Mouse (Mus musculus) kidney, adult 18-20 months (tissue): ENCODE results near the gene 1700003F12Rik.

ENCODE experiments used
- DNase-seq: peaks from one replicate; pipeline ENCODE4 v3.0.0; 2021

The 1700003F12Rik gene

DNA sequence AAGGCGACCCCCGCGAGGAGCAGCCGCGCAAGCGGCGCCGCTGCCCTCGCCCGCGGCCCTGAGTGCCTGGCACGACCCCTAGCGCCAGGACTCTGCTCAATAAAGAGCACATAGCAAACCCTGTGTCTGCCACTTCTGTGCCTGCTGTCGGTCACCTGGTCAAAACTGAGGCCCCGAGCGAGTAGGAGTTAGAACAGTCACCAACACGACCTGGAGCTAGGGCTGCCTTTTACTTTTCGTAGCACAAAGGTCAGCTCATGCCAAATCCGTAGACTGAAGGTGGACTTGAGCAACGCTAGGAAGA is 3.0 kb downstream of the 1700003F12Rik start:
- DNase-seq = no peak

- no peak for DNase-seq
Measured at GRCm38 (mm10) chr2:154550937-154551336, 4.1 kb downstream of the 1700003F12Rik start.

DNA sequence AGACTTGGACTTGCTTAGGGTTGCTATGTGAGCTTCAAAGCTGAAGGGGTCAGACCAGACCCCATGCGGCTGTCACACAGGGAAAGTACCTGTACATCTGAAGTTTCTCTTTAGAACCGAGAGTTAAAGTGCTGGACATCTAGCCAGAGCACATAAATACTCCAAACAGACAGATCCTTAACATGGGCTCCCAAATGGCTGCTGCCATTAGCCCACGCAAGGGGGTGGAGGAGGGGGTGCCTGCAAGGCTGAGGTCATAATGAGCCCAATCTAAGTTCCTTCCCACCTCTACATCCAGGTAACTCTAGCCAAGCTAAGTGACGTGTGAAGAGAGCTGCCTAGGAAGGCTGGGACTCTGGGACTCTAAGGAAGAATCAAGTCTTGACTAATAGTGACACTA is 4.6 kb downstream of the 1700003F12Rik start, which contains the start of gene Actl10:
Gene Actl10 (plus strand): TSS at position 301 of the 400 bp plus-strand sequence.
- DNase-seq = no peak

GRCm38 (mm10) chr2:154551927-154552326 is 5.0 kb downstream of the 1700003F12Rik start:
- DNase-seq = no peak

- peak; percentile 66 for DNase-seq
Measured at GRCm38 (mm10) chr2:154552424-154552907, 5.6 kb downstream of the 1700003F12Rik start.

DNA sequence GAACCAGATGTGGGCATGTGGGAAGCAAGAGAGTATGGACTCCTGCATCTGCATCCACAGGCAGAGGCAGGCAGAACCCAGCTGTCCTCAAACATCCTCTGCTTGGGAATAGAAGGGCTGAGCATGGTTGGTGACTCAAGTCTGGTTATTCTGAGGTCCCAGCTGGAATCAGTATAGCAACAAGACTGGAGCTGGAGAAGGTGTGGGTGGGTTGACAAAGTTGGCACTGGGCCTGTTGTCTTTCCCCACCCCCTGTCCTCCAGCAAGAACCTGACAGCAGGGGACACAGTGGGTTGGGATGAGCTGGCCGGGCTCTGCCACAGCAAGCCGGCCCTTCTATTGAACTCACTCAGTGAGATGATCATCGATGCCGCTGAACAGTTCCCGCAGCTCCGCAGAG is 8.3 kb downstream of the 1700003F12Rik start:
- DNase-seq = no peak

GRCm38 (mm10) chr2:154557184-154557832 is 10.4 kb downstream of the 1700003F12Rik start:
- DNase-seq = peak; percentile 20

GRCm38 (mm10) chr2:154558264-154559039 is 11.6 kb downstream of the 1700003F12Rik start, which contains the start of gene Necab3:
Gene Necab3, minus strand, starts transcription at chr2:154558890.
- DNase-seq = no peak

GRCm38 (mm10) chr2:154563612-154564170 is 16.8 kb downstream of the 1700003F12Rik start:
- peak; percentile 63 for DNase-seq

DNA sequence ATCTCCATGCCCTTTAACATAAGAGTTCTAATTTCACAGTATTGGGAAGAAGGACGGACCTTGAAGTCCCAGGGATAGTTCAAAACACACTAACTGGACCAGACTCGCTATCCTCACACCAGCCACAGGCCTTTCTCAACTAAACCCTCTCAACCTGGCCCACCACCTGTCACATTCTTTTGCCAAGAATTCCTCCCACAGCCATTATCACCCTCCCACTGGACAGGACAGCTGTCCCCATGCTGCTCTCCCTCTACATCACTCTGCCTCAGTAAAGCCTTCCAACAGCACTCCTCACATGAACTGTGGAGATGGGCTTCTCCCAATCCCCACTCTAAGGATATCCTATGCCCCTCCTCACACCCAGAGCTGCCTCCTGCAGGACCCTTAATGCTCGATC is 18.7 kb downstream of the 1700003F12Rik start:
- DNase-seq = no peak

- DNase-seq = peak; percentile 33
Measured at GRCm38 (mm10) chr2:154566641-154567040, 19.8 kb downstream of the 1700003F12Rik start.

DNA sequence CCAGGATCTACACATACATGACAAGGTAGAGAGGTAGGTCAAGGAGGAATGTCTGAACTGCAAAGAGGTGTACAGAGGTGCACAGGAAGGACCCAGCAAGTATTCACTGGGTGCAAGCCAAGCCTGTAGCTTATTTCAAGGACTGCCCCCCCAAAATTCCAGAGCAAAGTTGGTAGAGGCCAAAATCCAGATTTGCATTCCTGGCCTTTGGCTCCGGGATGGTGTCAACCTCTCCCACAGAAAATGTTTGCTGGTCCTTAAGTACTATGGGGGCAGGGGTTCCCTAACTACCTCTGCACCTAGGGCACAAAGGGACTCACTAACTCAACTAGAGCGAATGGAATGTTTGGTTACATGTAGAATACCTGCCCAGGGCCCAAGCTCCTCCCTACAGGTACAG is 20.9 kb downstream of the 1700003F12Rik start:
- no peak for DNase-seq

DNA sequence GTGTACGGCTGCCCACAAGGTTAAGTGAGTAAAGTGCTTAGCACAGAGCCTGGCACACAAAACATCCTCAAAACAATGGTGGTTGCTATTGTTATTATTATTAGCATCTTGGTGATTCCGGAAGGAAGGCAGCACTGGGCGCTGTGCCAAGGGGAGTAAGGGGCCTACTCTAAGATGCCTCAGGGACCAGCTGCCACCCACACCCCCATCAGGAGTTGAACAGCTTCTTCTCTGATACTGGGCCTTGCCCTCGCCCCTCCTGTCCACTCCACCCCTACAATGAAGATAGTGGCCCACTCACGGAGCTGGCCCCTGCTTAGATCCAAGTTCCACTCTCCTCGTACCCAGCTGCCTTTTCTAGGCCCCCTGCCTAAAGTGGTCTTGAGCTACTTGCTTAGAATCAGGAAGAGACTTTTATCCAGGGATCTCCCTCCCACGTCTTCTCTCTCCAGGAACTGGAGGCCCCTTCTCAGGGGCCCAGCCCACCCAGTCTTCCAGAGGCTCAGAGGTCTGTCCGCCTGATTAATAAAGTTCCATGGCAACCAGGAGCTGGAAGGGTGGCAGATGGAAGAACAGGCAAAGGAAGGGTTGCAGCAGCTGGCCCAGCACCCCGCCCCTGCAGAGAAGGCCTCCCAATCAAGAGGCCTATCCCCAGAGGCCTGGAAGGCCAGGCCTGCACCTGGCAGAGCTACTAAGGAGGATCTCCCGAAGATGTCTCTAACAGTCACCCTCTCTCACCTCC is 21.6 kb downstream of the 1700003F12Rik start:
- DNase-seq = no peak

GRCm38 (mm10) chr2:154569071-154569748 is 22.3 kb downstream of the 1700003F12Rik start:
- peak; percentile 62 for DNase-seq

DNA sequence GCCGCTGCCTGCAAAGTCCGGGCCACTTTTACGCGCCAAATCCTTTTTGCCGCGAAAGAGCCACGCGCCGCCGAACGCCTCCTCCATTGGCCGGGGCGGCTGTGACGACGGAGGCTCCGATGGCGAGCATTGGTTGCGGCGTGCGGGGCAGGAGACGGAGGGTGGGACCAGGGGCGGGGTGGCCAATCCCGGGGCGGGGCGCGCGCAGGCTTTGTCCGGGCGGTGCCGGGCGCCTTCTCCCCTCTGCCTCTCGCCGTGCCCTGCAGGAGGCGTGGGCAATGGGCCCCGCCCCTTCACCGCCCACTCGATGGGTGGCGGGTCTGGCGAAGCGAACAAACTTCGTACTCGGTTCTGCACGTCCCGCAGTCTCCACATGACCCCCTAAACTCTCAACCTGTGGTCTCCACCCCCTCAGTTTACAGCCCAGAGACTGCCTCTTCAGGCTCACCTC is 23.0 kb downstream of the 1700003F12Rik start, which contains the start of gene E2f1:
Gene E2f1 (minus strand): TSS at position 57 of the 451 bp plus-strand sequence.
- peak; percentile 93 for DNase-seq

DNA sequence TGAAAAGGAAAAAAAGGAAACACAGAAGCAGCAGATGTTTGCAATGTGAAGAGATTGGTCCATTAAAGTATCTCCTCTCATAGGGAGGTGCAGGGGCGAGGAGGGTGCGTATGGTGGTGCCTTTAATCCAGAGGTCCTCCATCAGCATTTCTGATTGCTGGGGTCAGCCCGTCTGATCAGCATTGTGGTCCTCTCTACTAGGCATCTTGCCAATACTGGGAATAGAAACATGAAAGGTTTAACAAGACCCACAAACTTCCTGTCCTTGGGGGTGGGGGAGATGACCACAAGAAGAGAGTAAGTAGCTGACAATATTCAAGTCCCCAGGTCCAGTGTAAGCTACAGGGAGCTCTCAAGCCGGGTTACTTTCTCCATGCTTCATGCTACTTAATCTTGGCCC is 23.8 kb downstream of the 1700003F12Rik start:
- no peak for DNase-seq

DNA sequence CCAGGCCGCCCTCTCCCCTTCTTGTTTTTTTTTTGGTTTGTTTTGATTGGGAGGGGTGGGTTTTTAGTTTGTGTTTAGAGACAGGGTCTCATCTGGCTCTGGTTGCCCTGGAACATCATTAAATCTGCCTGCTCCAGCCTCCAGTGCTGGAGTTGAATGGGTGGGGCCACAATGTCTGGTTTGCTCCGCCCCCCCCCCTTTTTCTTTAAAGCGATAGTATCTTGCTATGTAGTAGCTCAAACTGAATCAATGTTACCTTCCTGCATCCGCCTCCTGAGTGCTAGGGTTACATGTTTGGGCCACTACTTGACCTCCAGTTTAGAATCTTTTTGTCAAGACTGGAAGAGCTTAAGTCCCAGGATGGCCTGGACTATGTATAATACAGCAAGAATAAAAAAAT is 24.4 kb downstream of the 1700003F12Rik start:
- no peak for DNase-seq

- no peak for DNase-seq
Measured at GRCm38 (mm10) chr2:154571976-154572375, 25.1 kb downstream of the 1700003F12Rik start.

- DNase-seq = no peak
Measured at GRCm38 (mm10) chr2:154572996-154573395, 26.1 kb downstream of the 1700003F12Rik start.

GRCm38 (mm10) chr2:154574271-154574670 is 27.4 kb downstream of the 1700003F12Rik start:
- no peak for DNase-seq

DNA sequence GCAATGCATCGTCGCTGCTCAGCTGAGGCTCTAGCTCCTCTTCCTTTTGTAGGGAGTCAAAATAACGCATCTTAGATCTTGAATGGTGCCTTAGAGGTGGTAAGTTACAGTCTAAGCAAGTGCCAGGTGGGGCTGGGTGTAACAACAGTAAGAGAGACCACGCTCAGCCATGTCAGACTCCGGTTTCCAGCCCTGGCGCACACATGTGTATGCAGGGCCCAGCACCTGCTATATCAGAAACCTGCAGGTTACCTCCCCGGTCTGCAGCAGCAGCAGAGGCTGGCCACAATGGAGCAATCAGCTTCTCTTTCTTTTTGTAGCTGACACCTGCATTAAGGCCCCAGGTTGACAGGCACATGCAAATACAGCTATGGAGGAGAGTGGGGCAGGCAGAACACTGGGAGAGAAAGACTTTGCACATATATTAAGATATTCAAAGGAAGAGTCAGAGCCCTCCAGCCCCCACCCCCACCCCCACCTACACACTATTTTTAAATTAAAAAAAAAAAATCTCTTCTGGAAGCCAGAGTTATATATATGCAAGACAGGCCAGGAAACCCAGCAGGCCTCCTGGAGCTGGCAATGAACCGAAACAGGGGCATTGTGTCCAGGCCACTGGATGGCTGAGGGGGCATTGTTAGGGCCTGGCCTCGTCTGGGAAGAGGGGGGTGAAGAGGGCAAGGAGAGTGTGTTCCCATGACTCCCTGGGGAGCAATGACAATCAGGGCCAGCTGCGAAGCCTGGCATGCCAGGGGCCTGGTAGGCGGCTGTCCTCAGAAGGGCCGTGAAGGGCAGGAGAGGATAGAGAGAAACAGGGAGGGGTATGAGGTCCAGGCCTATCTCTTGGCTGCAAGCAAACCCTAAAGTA is 30.2 kb downstream of the 1700003F12Rik start:
- no peak for DNase-seq
